In the genomic region with DNA sequence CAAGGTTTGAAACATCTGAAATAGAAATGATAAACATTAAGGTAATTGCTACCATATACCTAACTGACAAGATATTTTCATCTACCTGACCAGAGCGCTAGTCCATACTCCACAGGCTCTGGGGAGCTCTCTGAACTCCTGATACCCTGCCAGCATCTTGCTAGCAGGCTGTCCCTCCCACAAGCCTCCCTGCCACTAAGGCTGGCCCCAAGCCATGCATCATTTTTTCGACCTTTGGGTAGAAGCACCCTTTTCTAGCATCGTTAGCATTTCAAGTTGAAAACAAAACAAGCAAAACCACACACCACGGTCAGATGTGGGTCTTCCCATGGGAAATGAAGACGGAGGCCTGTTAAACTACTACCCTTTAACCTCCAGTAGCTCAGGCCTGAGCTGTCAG, we compare ENCODE assay signal across 19 mouse cellular contexts. TPM values are rescaled to one million over a fixed set of nuclear protein-coding genes. Genes with fewer than 3 reads are reported as not detected.
"Had no signal": no experiment of that assay in that cellular context is flagged by ENCODE, and none has a peak within 500 bp of the region (broad histone marks: within the 10 kb centered on the region; RNA-seq: fewer than 3 reads in every experiment).

No protein-coding gene starts in this region.

- H3K4me2 ChIP-seq: limb, embryonic 13.5 days; midbrain, embryonic 15.5 days; neural tube, embryonic 13.5 days had no signal

- H3K27ac ChIP-seq: limb, embryonic 13.5 days; liver, embryonic 14.5 days; midbrain, embryonic 15.5 days; neural tube, embryonic 13.5 days had no signal

- H3K4me3 ChIP-seq: limb, embryonic 13.5 days; midbrain, embryonic 15.5 days; neural tube, embryonic 13.5 days had no signal

- H3K9ac ChIP-seq: limb, embryonic 13.5 days; liver, embryonic 14.5 days; midbrain, embryonic 15.5 days; neural tube, embryonic 13.5 days had no signal

- H3K27me3 ChIP-seq: limb, embryonic 13.5 days; midbrain, embryonic 15.5 days; neural tube, embryonic 13.5 days had no signal

- DNase-seq: left cerebral cortex, postnatal 4 days; lung, adult 18-20 months; lung, postnatal 36 days; retina, postnatal 1 day; right cerebral cortex, postnatal 4 days; spleen, adult 18-20 months; thymus, adult 2 months; thymus, postnatal 25 days had no signal

- ATAC-seq: hindbrain, embryonic 16.5 days; inflammation-experienced regulatory T-cells, adult 6 months; midbrain, embryonic 15.5 days had no signal

- H3K9me3 ChIP-seq: midbrain, embryonic 15.5 days; neural tube, embryonic 13.5 days had no signal

RNA-seq across cellular contexts. Expression of gene Tdrd9, which starts 8.0 kb away (rescaled TPM):
- polyA plus RNA-seq: liver, adult 2 months had no signal

RNA-seq across cellular contexts. Expression of gene Rd3l, which starts 17.8 kb away (rescaled TPM):
- polyA plus RNA-seq: hindbrain, embryonic 16.5 days; inflammation-experienced regulatory T-cells, adult 6 months; large intestine, adult 2 months; limb, embryonic 13.5 days; liver, adult 2 months; liver, embryonic 14.5 days; lung, embryonic 16.5 days; midbrain, embryonic 15.5 days; neural tube, embryonic 13.5 days; stomach, embryonic 14.5 days; thymus, adult 2 months; urinary bladder, adult 2 months had no signal
